Mouse (Mus musculus): ENCODE data around the gene Ptgis.
A peak's percentile ranks its signal among the peaks of the same experiment; 100 is the strongest.

The Ptgis gene

DNA sequence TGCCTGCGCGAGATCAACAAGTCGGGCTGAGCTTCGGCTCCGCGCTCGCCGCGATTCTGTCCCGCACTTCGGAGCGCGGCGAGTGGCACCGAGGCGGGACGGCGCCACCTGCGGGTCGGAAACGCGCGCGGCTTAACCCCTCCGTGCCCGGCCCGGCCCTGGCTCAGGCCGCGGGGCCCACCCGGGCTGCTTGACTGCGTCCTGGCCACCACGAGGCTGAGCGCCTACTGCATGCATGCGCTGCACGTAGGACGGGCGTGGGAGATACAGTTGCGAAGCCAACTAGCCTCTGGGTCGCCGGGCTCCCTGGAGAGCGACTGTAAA, 50.4 kb downstream of the Ptgis start, which contains the start of gene Kcnb1:
Gene Kcnb1, minus strand, starts transcription at position 80 of the 324 bp plus-strand sequence.
- DNase-seq (ENCODE audit: low read depth, low spot score), result no peak

DNA sequence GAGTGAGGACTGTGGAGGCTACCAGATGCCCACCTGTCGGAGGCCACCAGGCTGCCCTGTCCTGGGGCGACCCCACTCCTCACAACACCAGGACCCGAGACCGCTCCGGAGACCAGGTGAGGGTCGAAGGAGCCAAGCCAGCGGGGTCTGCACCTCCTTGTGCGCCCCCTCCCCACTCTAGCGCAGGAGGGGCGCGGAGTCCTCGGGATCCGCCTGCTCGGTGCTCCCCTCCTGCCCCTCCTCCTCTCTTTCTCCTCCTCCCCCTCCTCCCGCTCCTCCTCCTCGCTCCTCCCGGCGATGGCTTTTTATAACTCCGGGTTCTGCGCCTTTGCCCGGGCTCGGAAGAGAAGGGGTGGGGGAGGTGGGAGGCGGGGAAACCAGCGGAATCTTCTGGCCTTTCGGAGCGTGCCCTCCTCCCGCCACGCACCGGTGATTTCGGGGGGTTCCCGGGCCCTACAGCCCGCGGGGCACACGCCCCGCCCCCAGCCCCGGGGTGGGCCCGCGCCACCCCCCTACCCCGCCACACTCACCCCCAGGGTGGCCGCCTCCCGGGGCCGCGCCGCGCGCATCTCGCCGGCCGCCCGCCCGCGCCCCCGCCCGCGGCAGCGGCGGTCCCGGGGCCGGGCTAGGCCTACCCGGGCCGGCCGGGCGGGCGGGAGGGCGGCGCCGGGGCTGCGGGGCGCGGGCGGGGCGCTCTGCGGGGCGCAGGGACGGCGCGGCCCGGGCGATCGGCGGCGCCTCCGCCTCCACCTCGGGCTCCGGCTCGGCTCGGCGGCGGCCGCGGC, 50.9 kb downstream of the Ptgis start:
- DNase-seq (ENCODE audit: low read depth, low spot score), result no peak

GRCm38 (mm10) chr2:167188315-167189207, 51.8 kb downstream of the Ptgis start:
- no peak for DNase-seq (ENCODE audit: low read depth, low spot score)

DNA sequence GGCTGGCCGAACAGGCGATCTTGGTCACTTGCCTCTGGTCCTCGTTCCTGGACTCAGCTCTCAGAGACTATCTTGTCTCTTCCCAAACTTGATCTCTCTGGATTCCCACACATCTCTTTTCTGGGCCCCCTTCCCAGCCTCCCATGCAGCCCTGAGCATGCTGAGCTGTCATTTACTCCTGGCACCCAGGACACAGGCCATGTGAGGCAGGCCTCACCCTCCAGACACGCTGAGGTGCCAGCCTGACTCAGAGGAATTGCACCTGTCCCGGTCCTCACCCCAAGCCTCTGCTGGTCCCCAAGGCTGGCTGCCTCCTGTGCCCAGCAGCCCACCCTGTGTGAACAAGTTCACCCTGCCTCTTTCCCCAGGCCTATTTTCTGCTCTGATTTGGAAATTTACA, 53.3 kb downstream of the Ptgis start:
- DNase-seq (ENCODE audit: low read depth, low spot score), result no peak

DNA sequence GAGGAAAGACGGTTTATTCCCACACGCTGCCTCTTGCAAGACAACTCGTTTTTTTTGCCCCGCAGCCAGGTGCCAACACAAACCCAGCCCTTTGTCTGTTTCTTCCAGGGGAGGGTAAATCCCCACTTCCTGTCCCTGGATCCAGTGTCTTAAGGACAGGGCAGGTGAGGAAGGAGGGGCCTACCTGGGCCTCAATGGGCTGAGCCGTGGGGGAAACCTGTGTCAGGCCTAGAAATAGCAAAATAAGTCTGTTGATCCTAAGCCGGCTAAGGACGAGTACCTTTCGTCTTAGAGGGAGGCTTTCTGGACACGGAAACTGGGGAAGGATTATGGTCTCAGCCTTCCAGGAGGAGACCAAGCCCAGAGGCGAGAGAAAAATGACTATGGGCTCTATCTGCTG, 53.9 kb downstream of the Ptgis start:
- DNase-seq (ENCODE audit: low read depth, low spot score), result no peak

- no peak for DNase-seq (ENCODE audit: low read depth, low spot score)
Observed at GRCm38 (mm10) chr2:167186003-167186402, 54.4 kb downstream of the Ptgis start.

GRCm38 (mm10) chr2:167185432-167185831, 55.0 kb downstream of the Ptgis start:
- no peak for DNase-seq (ENCODE audit: low read depth, low spot score)

DNA sequence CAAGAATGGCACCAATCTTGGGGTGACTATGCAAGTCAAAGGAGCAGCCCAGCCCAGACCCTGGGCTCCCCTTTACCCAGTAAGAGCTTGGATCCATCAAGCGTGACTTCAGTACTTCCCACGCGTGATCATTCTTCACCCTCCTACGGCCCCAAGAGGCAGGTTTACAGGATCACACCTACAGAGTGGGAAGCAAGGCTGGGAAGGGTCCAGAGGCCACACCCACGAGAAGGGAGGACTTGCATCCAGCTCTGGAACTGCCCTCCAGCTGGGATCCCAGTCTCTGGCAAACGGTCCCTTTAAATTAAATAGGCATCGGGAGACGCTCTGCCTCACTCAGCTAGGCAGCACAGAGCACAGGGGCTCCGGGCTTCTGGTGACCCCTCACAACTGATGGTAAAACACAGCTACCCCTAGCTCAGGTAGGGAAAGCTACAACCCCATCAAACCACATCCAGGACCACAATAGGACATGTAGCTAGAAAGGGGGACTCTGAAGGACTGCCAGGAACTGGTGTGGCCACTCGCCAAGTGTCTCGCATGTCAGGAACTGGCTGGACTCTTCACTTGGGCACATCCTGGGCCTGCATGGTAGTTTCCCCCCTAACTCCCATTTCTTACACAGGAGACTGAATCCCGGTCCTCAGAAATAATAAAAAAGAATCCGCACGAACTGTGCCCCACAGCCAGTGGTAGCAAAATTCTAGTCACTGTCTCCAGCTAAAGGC, 58.6 kb downstream of the Ptgis start:
- no peak for DNase-seq (ENCODE audit: low read depth, low spot score)

DNA sequence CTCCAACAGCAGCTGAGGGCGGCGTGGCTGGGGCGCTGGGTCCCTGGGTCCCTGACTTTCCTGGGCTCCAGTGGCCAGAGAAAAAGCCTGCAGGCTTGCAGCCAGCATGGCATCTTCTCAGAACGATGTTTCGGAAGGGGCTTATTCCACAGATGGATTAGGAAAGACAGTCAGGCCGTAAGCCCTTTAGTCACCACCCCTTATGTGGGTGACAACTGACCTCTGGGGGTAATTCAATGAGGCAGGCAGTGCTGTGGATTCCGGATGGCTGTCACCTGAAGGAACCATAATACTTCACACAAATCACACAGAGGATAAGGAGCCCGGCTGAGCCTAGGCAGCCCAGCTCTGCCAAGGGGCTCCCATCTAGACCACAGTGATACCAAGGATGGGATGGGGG, 59.3 kb downstream of the Ptgis start:
- no peak for DNase-seq (ENCODE audit: low read depth, low spot score)

- no peak for DNase-seq (ENCODE audit: low read depth, low spot score)
Observed at GRCm38 (mm10) chr2:167179301-167179700, 61.1 kb downstream of the Ptgis start.

GRCm38 (mm10) chr2:167177231-167177641, 63.2 kb downstream of the Ptgis start:
- DNase-seq (ENCODE audit: low read depth, low spot score), result peak; percentile 82

DNA sequence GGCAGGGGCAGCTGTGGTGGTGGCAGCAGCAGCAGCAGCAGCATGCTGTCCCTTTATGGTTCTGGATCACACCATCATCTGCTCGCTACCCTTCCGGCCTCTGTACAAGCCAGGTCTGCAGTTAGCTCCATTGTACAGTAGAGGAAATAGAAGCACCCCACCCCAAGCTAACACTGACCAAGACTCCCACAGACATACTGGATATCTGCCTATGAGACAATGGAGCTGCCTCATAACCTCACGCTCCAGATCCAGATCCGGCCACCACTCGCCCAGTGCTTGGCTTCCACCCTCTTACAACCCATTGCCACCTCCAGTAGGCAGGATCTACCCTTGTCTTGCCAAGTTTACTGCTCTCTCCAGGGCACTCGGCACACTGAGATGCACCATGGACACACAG, 65.1 kb downstream of the Ptgis start:
- DNase-seq (ENCODE audit: low read depth, low spot score), result no peak

GRCm38 (mm10) chr2:167173051-167173875, 67.1 kb downstream of the Ptgis start:
- DNase-seq (ENCODE audit: low read depth, low spot score), result no peak

- DNase-seq (ENCODE audit: low read depth, low spot score), result no peak
Observed at GRCm38 (mm10) chr2:167167515-167168212, 72.7 kb downstream of the Ptgis start.

GRCm38 (mm10) chr2:167163600-167163999, 76.8 kb downstream of the Ptgis start:
- DNase-seq (ENCODE audit: low read depth, low spot score), result no peak

GRCm38 (mm10) chr2:167163134-167163533, 77.3 kb downstream of the Ptgis start:
- DNase-seq (ENCODE audit: low read depth, low spot score), result no peak

GRCm38 (mm10) chr2:167162516-167163021, 77.8 kb downstream of the Ptgis start:
- DNase-seq (ENCODE audit: low read depth, low spot score), result no peak

- DNase-seq (ENCODE audit: low read depth, low spot score), result no peak
Observed at GRCm38 (mm10) chr2:167159721-167160120, 80.7 kb downstream of the Ptgis start.

GRCm38 (mm10) chr2:167158780-167159179, 81.6 kb downstream of the Ptgis start:
- no peak for DNase-seq (ENCODE audit: low read depth, low spot score)

GRCm38 (mm10) chr2:167156118-167156715, 84.2 kb downstream of the Ptgis start:
- no peak for DNase-seq (ENCODE audit: low read depth, low spot score)

Measured in telencephalon, adult 2 months (tissue).